Mouse (Mus musculus): ENCODE results near the gene Nsf. TPM values are rescaled to one million over a fixed set of nuclear protein-coding genes. Genes with fewer than 3 reads are reported as not detected.
A peak's percentile ranks its signal among the peaks of the same experiment; 100 is the strongest.

Nsf gene
- total RNA-seq, 2 experiments from 2014 or later = 654 to 692 TPM

- intact Hi-C loops (cut with DNase I) = no loop called here
- DNase-seq (ENCODE audit: extremely low spot score in 1 of 2, low spot score in 2 of 2) = no peak
These were observed 93.8 kb downstream of the Nsf start for GRCm38 (mm10) chr11:103859933-103860610.

GRCm38 (mm10) chr11:103858760-103859159, 95.1 kb downstream of the Nsf start:
- intact Hi-C loops (cut with DNase I) = no loop called here

GRCm38 (mm10) chr11:103856641-103857040, 97.2 kb downstream of the Nsf start:
- no peak for DNase-seq (ENCODE audit: extremely low spot score in 1 of 2, low spot score in 2 of 2)
- intact Hi-C loops (cut with DNase I) = no loop called here

More at GRCm38 (mm10) chr11:103858760-103859159, 95.1 kb downstream of the Nsf start:
- DNase-seq (ENCODE audit: extremely low spot score in 1 of 2, low spot score in 2 of 2) = no peak

GRCm38 (mm10) chr11:103854294-103854693, 99.6 kb downstream of the Nsf start:
- intact Hi-C loops (cut with DNase I) = no loop called here

GRCm38 (mm10) chr11:103853284-103853920, 100.5 kb downstream of the Nsf start:
- DNase-seq (ENCODE audit: extremely low spot score in 1 of 2, low spot score in 2 of 2) = peak in 1 of 2 experiments; percentile 30
- intact Hi-C loops (cut with DNase I) = no loop called here

More at GRCm38 (mm10) chr11:103854294-103854693, 99.6 kb downstream of the Nsf start:
- DNase-seq (ENCODE audit: extremely low spot score in 1 of 2, low spot score in 2 of 2) = no peak

GRCm38 (mm10) chr11:103852590-103853283, 101.1 kb downstream of the Nsf start:
- intact Hi-C loops (cut with DNase I) = no loop called here
- DNase-seq (ENCODE audit: extremely low spot score in 1 of 2, low spot score in 2 of 2) = no peak

- no peak for DNase-seq (ENCODE audit: extremely low spot score in 1 of 2, low spot score in 2 of 2)
- intact Hi-C loops (cut with DNase I) = no loop called here
These were observed 105.6 kb downstream of the Nsf start for GRCm38 (mm10) chr11:103848287-103848686.

GRCm38 (mm10) chr11:103840834-103841233, 113.0 kb downstream of the Nsf start:
- peak; percentile 35 to 40 for DNase-seq (ENCODE audit: extremely low spot score in 1 of 2, low spot score in 2 of 2)
- intact Hi-C loops (cut with DNase I) = no loop called here

- intact Hi-C loops (cut with DNase I) = no loop called here
- DNase-seq (ENCODE audit: extremely low spot score in 1 of 2, low spot score in 2 of 2) = no peak
These were observed 114.9 kb downstream of the Nsf start for GRCm38 (mm10) chr11:103838955-103839354.

GRCm38 (mm10) chr11:103832331-103832730, 121.5 kb downstream of the Nsf start:
- intact Hi-C loops (cut with DNase I) = no loop called here
- DNase-seq (ENCODE audit: extremely low spot score in 1 of 2, low spot score in 2 of 2) = no peak

- no peak for DNase-seq (ENCODE audit: extremely low spot score in 1 of 2, low spot score in 2 of 2)
- intact Hi-C loops (cut with DNase I) = no loop called here
These were observed 122.1 kb downstream of the Nsf start for GRCm38 (mm10) chr11:103831766-103832165.

- peak in 1 of 2 experiments; percentile 5 for DNase-seq (ENCODE audit: extremely low spot score in 1 of 2, low spot score in 2 of 2)
- intact Hi-C loops (cut with DNase I) = no loop called here
These were observed 123.4 kb downstream of the Nsf start for GRCm38 (mm10) chr11:103830476-103830875.

- intact Hi-C loops (cut with DNase I) = no loop called here
- DNase-seq (ENCODE audit: extremely low spot score in 1 of 2, low spot score in 2 of 2) = no peak
These were observed 123.9 kb downstream of the Nsf start for GRCm38 (mm10) chr11:103829956-103830355.

GRCm38 (mm10) chr11:103828866-103829265, 125.0 kb downstream of the Nsf start:
- DNase-seq (ENCODE audit: extremely low spot score in 1 of 2, low spot score in 2 of 2) = no peak
- intact Hi-C loops (cut with DNase I) = no loop called here

GRCm38 (mm10) chr11:103827201-103827600, 126.7 kb downstream of the Nsf start:
- no peak for DNase-seq (ENCODE audit: extremely low spot score in 1 of 2, low spot score in 2 of 2)
- intact Hi-C loops (cut with DNase I) = no loop called here

- DNase-seq (ENCODE audit: extremely low spot score in 1 of 2, low spot score in 2 of 2) = no peak
- intact Hi-C loops (cut with DNase I) = no loop called here
These were observed 137.1 kb downstream of the Nsf start for GRCm38 (mm10) chr11:103816719-103817118.

- intact Hi-C loops (cut with DNase I) = no loop called here
These were observed 137.9 kb downstream of the Nsf start for GRCm38 (mm10) chr11:103815986-103816385.

GRCm38 (mm10) chr11:103814808-103815207, 139.0 kb downstream of the Nsf start:
- no peak for DNase-seq (ENCODE audit: extremely low spot score in 1 of 2, low spot score in 2 of 2)
- intact Hi-C loops (cut with DNase I) = no loop called here

More at GRCm38 (mm10) chr11:103815986-103816385, 137.9 kb downstream of the Nsf start:
- no peak for DNase-seq (ENCODE audit: extremely low spot score in 1 of 2, low spot score in 2 of 2)

GRCm38 (mm10) chr11:103811246-103811645, 142.6 kb downstream of the Nsf start:
- peak in 1 of 2 experiments; percentile 43 for DNase-seq (ENCODE audit: extremely low spot score in 1 of 2, low spot score in 2 of 2)
- intact Hi-C loops (cut with DNase I) = no loop called here

- intact Hi-C loops (cut with DNase I) = no loop called here
- DNase-seq (ENCODE audit: extremely low spot score in 1 of 2, low spot score in 2 of 2) = no peak
These were observed 143.2 kb downstream of the Nsf start for GRCm38 (mm10) chr11:103810631-103811030.

All from left cerebral cortex, postnatal 10 days (tissue).